14 mouse cellular contexts compared by ENCODE assay signal in the genomic region with DNA sequence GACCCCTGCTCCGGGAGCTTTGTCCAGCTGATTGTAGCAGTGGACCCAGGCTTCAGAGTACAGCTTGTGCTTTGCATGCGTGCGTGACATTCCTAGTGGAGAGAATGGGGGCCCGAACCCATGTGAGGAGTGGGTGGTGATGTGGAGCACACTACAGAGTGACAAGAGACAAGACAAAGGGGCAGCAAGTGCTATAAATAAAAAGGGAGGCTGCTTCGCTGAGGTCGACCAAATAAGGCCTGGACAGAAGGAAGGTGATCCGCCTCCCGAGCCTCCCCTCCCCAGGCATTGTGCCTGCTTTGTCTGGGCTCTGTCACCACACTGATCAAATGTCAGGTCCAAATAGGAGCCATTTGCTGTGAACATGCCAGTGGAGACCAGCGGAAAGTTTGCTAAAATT. TPM values are rescaled to one million over a fixed set of nuclear protein-coding genes. Genes with fewer than 3 reads are reported as not detected.
DNase-seq lines count a peak whose midpoint lies in the region; ATAC-seq lines count a peak whose summit lies in the region.
"Had no signal": no experiment of that assay in that cellular context is flagged by ENCODE, and none has a peak within 500 bp of the region (broad histone marks: within the 10 kb centered on the region; RNA-seq: fewer than 3 reads in every experiment).

No protein-coding gene starts in this region.

- no peaks in the 10 kb centered on the region for H3K36me3 ChIP-seq in heart, embryonic 11.5 days (ENCODE audit: control insufficient read depth, insufficient read depth, low read length)
- H3K36me3 ChIP-seq in embryonic facial prominence, embryonic 13.5 days = no peaks in the 10 kb centered on the region
- H3K36me3 ChIP-seq in heart, embryonic 15.5 days = no peaks in the 10 kb centered on the region
- H3K36me3 ChIP-seq in midbrain, embryonic 13.5 days = no peaks in the 10 kb centered on the region

- H3K9me3 ChIP-seq in heart, embryonic 11.5 days (replicated peaks; ENCODE audit: control insufficient read depth, low read length) = no peaks in the 10 kb centered on the region
- no peaks in the 10 kb centered on the region for H3K9me3 ChIP-seq in embryonic facial prominence, embryonic 13.5 days
- no peaks in the 10 kb centered on the region for H3K9me3 ChIP-seq in heart, embryonic 15.5 days (replicated peaks)
- H3K9me3 ChIP-seq in midbrain, embryonic 13.5 days = no peaks in the 10 kb centered on the region

- H3K4me2 ChIP-seq in heart, embryonic 11.5 days = peak overlapping the region; percentile 70
- no peak overlapping the region for H3K4me2 ChIP-seq in embryonic facial prominence, embryonic 13.5 days
- H3K4me2 ChIP-seq in heart, embryonic 15.5 days = peak overlapping the region; percentile 65
- H3K4me2 ChIP-seq in midbrain, embryonic 13.5 days (replicated peaks) = no peak overlapping the region

- H3K4me3 ChIP-seq in heart, embryonic 11.5 days (ENCODE audit: low read depth, low read length) = peak overlapping the region; percentile 8
- no peak overlapping the region for H3K4me3 ChIP-seq in embryonic facial prominence, embryonic 13.5 days
- H3K4me3 ChIP-seq in heart, embryonic 15.5 days = peak overlapping the region; percentile 20
- H3K4me3 ChIP-seq in midbrain, embryonic 13.5 days (replicated peaks) = no peak overlapping the region

- peak overlapping the region; percentile 99 for H3K27ac ChIP-seq in heart, embryonic 11.5 days (ENCODE audit: low read depth, low read length)
- H3K27ac ChIP-seq in embryonic facial prominence, embryonic 13.5 days = peak overlapping the region; percentile 33; the same call in 1 of the 2 replicates
- peak overlapping the region; percentile 99 for H3K27ac ChIP-seq in heart, embryonic 15.5 days
- H3K27ac ChIP-seq in midbrain, embryonic 13.5 days = peak overlapping the region; percentile 94; the same call in 1 of the 2 replicates

- peaks cover 7% of the 10 kb centered on the region; the same call in 1 of the 2 replicates for H3K27me3 ChIP-seq in heart, embryonic 11.5 days (ENCODE audit: control insufficient read depth, insufficient read depth, low read length)
- no peaks in the 10 kb centered on the region for H3K27me3 ChIP-seq in embryonic facial prominence, embryonic 13.5 days
- H3K27me3 ChIP-seq in heart, embryonic 15.5 days = no peaks in the 10 kb centered on the region
- H3K27me3 ChIP-seq in midbrain, embryonic 13.5 days = no peaks in the 10 kb centered on the region

- H3K4me1 ChIP-seq in heart, embryonic 11.5 days (ENCODE audit: control insufficient read depth, insufficient read depth, low read length) = peaks cover 23% of the 10 kb centered on the region
- peaks cover 25% of the 10 kb centered on the region for H3K4me1 ChIP-seq in embryonic facial prominence, embryonic 13.5 days
- peaks cover 46% of the 10 kb centered on the region for H3K4me1 ChIP-seq in heart, embryonic 15.5 days (replicated peaks)
- peaks cover 40% of the 10 kb centered on the region for H3K4me1 ChIP-seq in midbrain, embryonic 13.5 days (replicated peaks)

- intact Hi-C loops in heart, postnatal 14 days (cut with DNase I) = no loop called here

- ATAC-seq in heart, embryonic 11.5 days (replicated peaks; ENCODE audit: insufficient number of reproducible peaks, low FRiP score, low TSS enrichment) = peak; percentile 55
- ATAC-seq in embryonic facial prominence, embryonic 13.5 days (ENCODE audit: insufficient number of reproducible peaks, insufficient read depth, low FRiP score, low TSS enrichment, low read depth) = 0 out of 2 replicates have a peak, but pooled peaks have one; percentile 45
- ATAC-seq in heart, embryonic 15.5 days (replicated peaks; ENCODE audit: insufficient number of reproducible peaks, insufficient read depth, low FRiP score, low read depth) = peak; percentile 79
- no peak for ATAC-seq in midbrain, embryonic 13.5 days
- ATAC-seq in activated CD4-positive, CD25-positive, alpha-beta regulatory T cell, adult 4 months = no peak
- ATAC-seq: CD4-positive, CD25-positive, alpha-beta regulatory T cell, adult 4 months; intestine, postnatal 0 days; lung, postnatal 0 days had no signal

- no peak for DNase-seq in heart, postnatal 14 days
- DNase-seq in frontal cortex, postnatal 36 days (ENCODE audit: low spot score in 2 of 2) = no peak
- no peak for DNase-seq in left cerebral cortex, adult 18-20 months (ENCODE audit: low spot score in 2 of 2)
- DNase-seq: cerebellum, adult 9-11 months; right cerebral cortex, postnatal 14 days had no signal

- peak overlapping the region; percentile 74 for H3K9ac ChIP-seq in heart, embryonic 11.5 days (ENCODE audit: low read depth, low read length)
- no peak overlapping the region for H3K9ac ChIP-seq in embryonic facial prominence, embryonic 13.5 days
- peak overlapping the region; percentile 64 for H3K9ac ChIP-seq in heart, embryonic 15.5 days
- H3K9ac ChIP-seq in midbrain, embryonic 13.5 days (replicated peaks) = no peak overlapping the region

- 28% methylated on average over 9 of the region's 9 CpGs for WGBS in heart, embryonic 11.5 days (ENCODE audit: insufficient replicate concordance)
- 44% methylated on average over 9 of the region's 9 CpGs for WGBS in embryonic facial prominence, embryonic 13.5 days
- WGBS in heart, embryonic 15.5 days = 36% methylated on average over 9 of the region's 9 CpGs
- 36% methylated on average over 9 of the region's 9 CpGs for WGBS in midbrain, embryonic 13.5 days

RNA-seq across cellular contexts. Expression of gene Myh7, which starts 2.4 kb away (rescaled TPM):
- polyA plus RNA-seq in heart, embryonic 11.5 days (2014; fragmentation: Nextera tagmentation; extraction: Ambion mirVana) = 3,446 and 4,122 TPM in 2 replicates
- 1,000 to 10,000 TPM; 2,004 to 2,187 TPM for total RNA-seq in heart, postnatal 14 days (2021)
- 3.3 and 10.8 TPM in 2 replicates for polyA plus RNA-seq in embryonic facial prominence, embryonic 13.5 days (2015; fragmentation: Nextera tagmentation; extraction: Ambion mirVana)
- 4,763 and 4,914 TPM in 2 replicates for polyA plus RNA-seq in heart, embryonic 15.5 days (2015; fragmentation: Nextera tagmentation; extraction: Ambion mirVana)
- 4.6 and 5.3 TPM in 2 replicates for polyA plus RNA-seq in midbrain, embryonic 13.5 days (2015; fragmentation: Nextera tagmentation; extraction: Ambion mirVana)
- polyA plus RNA-seq in activated CD4-positive, CD25-positive, alpha-beta regulatory T cell, adult 4 months (2017; shearing (Covaris generic)) = not detected
- 10 to 100 TPM; 16.0 to 18.2 TPM for total RNA-seq in left cerebral cortex, adult 18-20 months (2021)
- polyA plus RNA-seq: CD4-positive, CD25-positive, alpha-beta regulatory T cell, adult 4 months had no signal

RNA-seq across cellular contexts. Expression of gene Ngdn, which starts 18.5 kb away (rescaled TPM):
- 60.3 and 62.1 TPM in 2 replicates for polyA plus RNA-seq in heart, embryonic 11.5 days (2014; fragmentation: Nextera tagmentation; extraction: Ambion mirVana)
- 10 to 100 TPM; 23.4 to 28.4 TPM for total RNA-seq in heart, postnatal 14 days (2021)
- 82.4 and 84.5 TPM in 2 replicates for polyA plus RNA-seq in embryonic facial prominence, embryonic 13.5 days (2015; fragmentation: Nextera tagmentation; extraction: Ambion mirVana)
- 56.2 and 57.1 TPM in 2 replicates for polyA plus RNA-seq in heart, embryonic 15.5 days (2015; fragmentation: Nextera tagmentation; extraction: Ambion mirVana)
- polyA plus RNA-seq in midbrain, embryonic 13.5 days (2015; fragmentation: Nextera tagmentation; extraction: Ambion mirVana) = 60.4 and 62.7 TPM in 2 replicates
- 100 to 1,000 TPM; 158 to 174 TPM for polyA plus RNA-seq in activated CD4-positive, CD25-positive, alpha-beta regulatory T cell, adult 4 months (2017; shearing (Covaris generic))
- total RNA-seq in left cerebral cortex, adult 18-20 months (2021) = 10 to 100 TPM; 30.6 to 32.0 TPM

RNA-seq across cellular contexts. Expression of gene Gm17428, which starts 20.1 kb away (rescaled TPM):
- polyA plus RNA-seq in heart, embryonic 11.5 days (2014; fragmentation: Nextera tagmentation; extraction: Ambion mirVana) = not detected in 2 replicates
- total RNA-seq in heart, postnatal 14 days (2021) = not detected
- polyA plus RNA-seq in embryonic facial prominence, embryonic 13.5 days (2015; fragmentation: Nextera tagmentation; extraction: Ambion mirVana) = not detected in 2 replicates
- polyA plus RNA-seq in heart, embryonic 15.5 days (2015; fragmentation: Nextera tagmentation; extraction: Ambion mirVana) = not detected in 2 replicates
- not detected in 2 replicates for polyA plus RNA-seq in midbrain, embryonic 13.5 days (2015; fragmentation: Nextera tagmentation; extraction: Ambion mirVana)
- not detected for polyA plus RNA-seq in activated CD4-positive, CD25-positive, alpha-beta regulatory T cell, adult 4 months (2017; shearing (Covaris generic))
- total RNA-seq in left cerebral cortex, adult 18-20 months (2021) = not detected
- total RNA-seq: adrenal gland, postnatal 4 days had no signal
- polyA plus RNA-seq: CD4-positive, CD25-positive, alpha-beta regulatory T cell, adult 4 months; intestine, postnatal 0 days; lung, postnatal 0 days had no signal

RNA-seq across cellular contexts. Expression of gene Myh6, which starts 30.1 kb away (rescaled TPM):
- 2,306 and 2,903 TPM in 2 replicates for polyA plus RNA-seq in heart, embryonic 11.5 days (2014; fragmentation: Nextera tagmentation; extraction: Ambion mirVana)
- total RNA-seq in heart, postnatal 14 days (2021) = over 10,000 TPM; 23,215 to 24,603 TPM
- polyA plus RNA-seq in embryonic facial prominence, embryonic 13.5 days (2015; fragmentation: Nextera tagmentation; extraction: Ambion mirVana) = 0.74 and 4.9 TPM in 2 replicates
- polyA plus RNA-seq in heart, embryonic 15.5 days (2015; fragmentation: Nextera tagmentation; extraction: Ambion mirVana) = 2,004 and 2,041 TPM in 2 replicates
- 0.75 and 1.3 TPM in 2 replicates for polyA plus RNA-seq in midbrain, embryonic 13.5 days (2015; fragmentation: Nextera tagmentation; extraction: Ambion mirVana)
- not detected for polyA plus RNA-seq in activated CD4-positive, CD25-positive, alpha-beta regulatory T cell, adult 4 months (2017; shearing (Covaris generic))
- total RNA-seq in left cerebral cortex, adult 18-20 months (2021) = 1 to 10 TPM; 3.8 to 5.0 TPM
- polyA plus RNA-seq: CD4-positive, CD25-positive, alpha-beta regulatory T cell, adult 4 months had no signal

Comparison
In these comparisons a context has a peak if more than half of its experiments do, and no peak if none do; other contexts are left out.
1. ATAC-seq: peak in heart, embryonic 11.5 days (single experiment), embryonic facial prominence, embryonic 13.5 days (single experiment) and heart, embryonic 15.5 days (single experiment); none in midbrain, embryonic 13.5 days (single experiment) and activated CD4-positive, CD25-positive, alpha-beta regulatory T cell, adult 4 months (single experiment).
2. H3K27ac ChIP-seq: peak in every context shown above with its lines; median percentile 99 in heart, embryonic 11.5 days; 99 in heart, embryonic 15.5 days; 94 in midbrain, embryonic 13.5 days; 33 in embryonic facial prominence, embryonic 13.5 days.
3. H3K4me2 ChIP-seq: peak in heart, embryonic 11.5 days (single experiment) and heart, embryonic 15.5 days (single experiment); none in embryonic facial prominence, embryonic 13.5 days (single experiment) and midbrain, embryonic 13.5 days (single experiment).
4. H3K4me3 ChIP-seq: peak in heart, embryonic 11.5 days (single experiment) and heart, embryonic 15.5 days (single experiment); none in embryonic facial prominence, embryonic 13.5 days (single experiment) and midbrain, embryonic 13.5 days (single experiment).
5. H3K9ac ChIP-seq: peak in heart, embryonic 11.5 days (single experiment) and heart, embryonic 15.5 days (single experiment); none in embryonic facial prominence, embryonic 13.5 days (single experiment) and midbrain, embryonic 13.5 days (single experiment).
6. RNA of gene Myh7, which starts 2.4 kb away (polyA plus RNA-seq): 4,763 to 4,914 TPM in heart, embryonic 15.5 days and 3,446 to 4,122 TPM in heart, embryonic 11.5 days; 4.6 to 5.3 TPM in midbrain, embryonic 13.5 days, 3.3 to 10.8 TPM in embryonic facial prominence, embryonic 13.5 days and not detected in activated CD4-positive, CD25-positive, alpha-beta regulatory T cell, adult 4 months; every median in the first group is over 100 times any median in the second.